Mouse (Mus musculus): ENCODE results near the gene Fam57b.

The Fam57b gene

GRCm38 (mm10) chr7:126798127-126799049, 920 bp downstream of the Fam57b start:
- no peak for DNase-seq (ENCODE audit: extremely low spot score, low spot score)

GRCm38 (mm10) chr7:126799050-126799467, 1.6 kb downstream of the Fam57b start:
- DNase-seq (ENCODE audit: extremely low spot score, low spot score) = peak; percentile 95

GRCm38 (mm10) chr7:126799468-126800268, 2.2 kb downstream of the Fam57b start:
- no peak for DNase-seq (ENCODE audit: extremely low spot score, low spot score)

GRCm38 (mm10) chr7:126800269-126801056, 3.0 kb downstream of the Fam57b start:
- DNase-seq (ENCODE audit: extremely low spot score, low spot score) = no peak

- DNase-seq (ENCODE audit: extremely low spot score, low spot score) = no peak
Measured at GRCm38 (mm10) chr7:126801057-126801422, 3.6 kb downstream of the Fam57b start.

GRCm38 (mm10) chr7:126802134-126802889, 4.8 kb downstream of the Fam57b start:
- DNase-seq (ENCODE audit: extremely low spot score, low spot score) = no peak

GRCm38 (mm10) chr7:126803181-126803580, 5.7 kb downstream of the Fam57b start:
- no peak for DNase-seq (ENCODE audit: extremely low spot score, low spot score)

- no peak for DNase-seq (ENCODE audit: extremely low spot score, low spot score)
Measured at GRCm38 (mm10) chr7:126803751-126804150, 6.3 kb downstream of the Fam57b start.

GRCm38 (mm10) chr7:126806956-126807355, 9.5 kb downstream of the Fam57b start:
- DNase-seq (ENCODE audit: extremely low spot score, low spot score) = no peak

GRCm38 (mm10) chr7:126807405-126807804, 9.9 kb downstream of the Fam57b start:
- no peak for DNase-seq (ENCODE audit: extremely low spot score, low spot score)

- peak; percentile 88 for DNase-seq (ENCODE audit: extremely low spot score, low spot score)
Measured at GRCm38 (mm10) chr7:126808703-126809455, 11.4 kb downstream of the Fam57b start.

GRCm38 (mm10) chr7:126809723-126810369, 12.4 kb downstream of the Fam57b start:
- DNase-seq (ENCODE audit: extremely low spot score, low spot score) = no peak

GRCm38 (mm10) chr7:126815726-126816222, 18.3 kb downstream of the Fam57b start:
- no peak for DNase-seq (ENCODE audit: extremely low spot score, low spot score)

GRCm38 (mm10) chr7:126816494-126816893, 19.0 kb downstream of the Fam57b start:
- DNase-seq (ENCODE audit: extremely low spot score, low spot score) = no peak

- DNase-seq (ENCODE audit: extremely low spot score, low spot score) = no peak
Measured at GRCm38 (mm10) chr7:126817595-126817994, 20.1 kb downstream of the Fam57b start.

GRCm38 (mm10) chr7:126818818-126819217, 21.4 kb downstream of the Fam57b start:
- DNase-seq (ENCODE audit: extremely low spot score, low spot score) = no peak

GRCm38 (mm10) chr7:126821835-126822511, 24.5 kb downstream of the Fam57b start:
- peak; percentile 88 for DNase-seq (ENCODE audit: extremely low spot score, low spot score)

GRCm38 (mm10) chr7:126822741-126823140, 25.3 kb downstream of the Fam57b start:
- DNase-seq (ENCODE audit: extremely low spot score, low spot score) = no peak

Measured in neural tube, embryonic 10.5 days (tissue).